Mouse (Mus musculus): Measurements from ENCODE around the gene Frmd4a.

GRCm38 (mm10) chr2:4257604-4258003 lies 240.1 kb downstream of the Frmd4a start:
- TF ChIP-seq POLR2A (IDR thresholded peaks at IDR 0.05; ENCODE audit: borderline replicate concordance, extremely low read depth, low read depth, low read length) (no peak), CTCF (IDR thresholded peaks at IDR 0.05; ENCODE audit: insufficient read depth, low read length) (no peak)
